In the genomic region with DNA sequence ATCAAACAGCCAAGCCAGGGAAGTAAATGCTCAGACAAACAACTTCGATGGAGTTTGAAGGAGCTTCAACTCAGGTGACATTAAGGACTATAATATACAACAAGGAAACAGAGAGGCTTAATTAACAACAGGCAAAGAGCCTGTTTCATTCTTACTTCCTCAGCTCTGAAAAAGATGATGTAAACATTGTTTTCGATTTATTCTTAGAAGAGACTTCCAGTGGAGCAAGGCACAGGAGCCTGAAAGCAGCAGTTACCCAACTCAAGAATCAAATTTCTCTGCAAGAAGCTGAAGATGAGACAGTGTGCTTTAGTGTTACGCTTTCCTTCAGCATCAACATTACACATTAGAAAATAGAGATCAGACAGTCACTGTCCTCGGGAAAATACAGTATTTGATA, we compare ENCODE assay signal across 22 mouse cellular contexts.
DNase-seq lines count a peak whose midpoint lies in the region; ATAC-seq lines count a peak whose summit lies in the region.
"Had no signal": no experiment of that assay in that cellular context is flagged by ENCODE, and none has a peak within 500 bp of the region (broad histone marks: within the 10 kb centered on the region; RNA-seq: fewer than 3 reads in every experiment).

No protein-coding gene starts in this region.

- H3K4me1 ChIP-seq in heart, embryonic 11.5 days (ENCODE audit: control insufficient read depth, insufficient read depth, low read length), result no peaks in the 10 kb centered on the region
- H3K4me1 ChIP-seq: embryonic facial prominence, embryonic 13.5 days; embryonic facial prominence, embryonic 15.5 days; forebrain, embryonic 10.5 days; forebrain, embryonic 12.5 days had no signal

- H3K9ac ChIP-seq in heart, embryonic 11.5 days (ENCODE audit: low read depth, low read length), result no peak overlapping the region
- H3K9ac ChIP-seq: embryonic facial prominence, embryonic 13.5 days; embryonic facial prominence, embryonic 15.5 days; forebrain, embryonic 12.5 days had no signal

- H3K4me3 ChIP-seq in heart, embryonic 11.5 days (ENCODE audit: low read depth, low read length), result no peak overlapping the region
- H3K4me3 ChIP-seq: embryonic facial prominence, embryonic 13.5 days; embryonic facial prominence, embryonic 15.5 days; erythroblast, embryonic 14.5 days; forebrain, embryonic 10.5 days; forebrain, embryonic 12.5 days had no signal

- H3K9me3 ChIP-seq in heart, embryonic 11.5 days (replicated peaks; ENCODE audit: control insufficient read depth, low read length), result no peaks in the 10 kb centered on the region
- H3K9me3 ChIP-seq: embryonic facial prominence, embryonic 13.5 days; embryonic facial prominence, embryonic 15.5 days; forebrain, embryonic 10.5 days; forebrain, embryonic 12.5 days had no signal

- H3K27ac ChIP-seq in heart, embryonic 11.5 days (ENCODE audit: low read depth, low read length), result no peak overlapping the region
- H3K27ac ChIP-seq: embryonic facial prominence, embryonic 13.5 days; embryonic facial prominence, embryonic 15.5 days; forebrain, embryonic 10.5 days; forebrain, embryonic 12.5 days had no signal

- peak; percentile 4 for DNase-seq in A20 (ENCODE audit: low read depth, low spot score)
- DNase-seq in gastrocnemius, postnatal 10 days, result no peak
- DNase-seq: adrenal gland, adult 2 months; adrenal gland, postnatal 10 days; adrenal gland, postnatal 25 days; cerebellum, adult 11 months; cerebellum, adult 18-20 months; cerebellum, adult 8-10 months; cerebellum, adult 9-11 months; cerebellum, postnatal 14 days; cerebellum, postnatal 36 days; embryo, embryonic 11 days had no signal

- ATAC-seq in megakaryocyte, adult 5-6 weeks (ENCODE audit: poor library complexity, severe bottlenecking), result peak; percentile 66
- peak; percentile 63 for ATAC-seq in monocyte, adult 5-6 weeks (replicated peaks; ENCODE audit: insufficient number of reproducible peaks, low FRiP score, low TSS enrichment, poor library complexity, severe bottlenecking)
- no peak for ATAC-seq in heart, embryonic 11.5 days (replicated peaks; ENCODE audit: insufficient number of reproducible peaks, low FRiP score, low TSS enrichment)
- ATAC-seq: forebrain, embryonic 14.5 days; forebrain, embryonic 16.5 days had no signal

- WGBS in heart, embryonic 11.5 days (ENCODE audit: insufficient replicate concordance), result 75% methylated on average over 4 of the region's 4 CpGs

- no peaks in the 10 kb centered on the region for H3K36me3 ChIP-seq in heart, embryonic 11.5 days (ENCODE audit: control insufficient read depth, insufficient read depth, low read length)
- H3K36me3 ChIP-seq: embryonic facial prominence, embryonic 13.5 days; embryonic facial prominence, embryonic 15.5 days; forebrain, embryonic 10.5 days; forebrain, embryonic 12.5 days had no signal

- no peaks in the 10 kb centered on the region for H3K27me3 ChIP-seq in heart, embryonic 11.5 days (ENCODE audit: control insufficient read depth, insufficient read depth, low read length)
- H3K27me3 ChIP-seq: embryonic facial prominence, embryonic 13.5 days; embryonic facial prominence, embryonic 15.5 days; forebrain, embryonic 12.5 days had no signal

- H3K4me2 ChIP-seq in heart, embryonic 11.5 days, result no peak overlapping the region
- H3K4me2 ChIP-seq: embryonic facial prominence, embryonic 13.5 days; embryonic facial prominence, embryonic 15.5 days; forebrain, embryonic 12.5 days had no signal
